Mouse (Mus musculus) frontal cortex, postnatal 14 days (tissue): ENCODE data around the gene Fgfr2.

Source experiments
- DNase-seq, 2 experiments: peaks; one replicate each; pipeline ENCODE4 v3.0.0; 2022; ENCODE audit warnings: low spot score in 2 of 2

The Fgfr2 gene

GRCm38 (mm10) chr7:130985716-130986115 is 2137.4 kb downstream of the Fgfr2 start:
- DNase-seq: no peak

- DNase-seq: no peak
These were observed 2138.0 kb downstream of the Fgfr2 start for GRCm38 (mm10) chr7:130985193-130985592.

GRCm38 (mm10) chr7:130984294-130984693 is 2138.9 kb downstream of the Fgfr2 start:
- no peak for DNase-seq

- DNase-seq: no peak
These were observed 2140.3 kb downstream of the Fgfr2 start for GRCm38 (mm10) chr7:130982881-130983280.

DNA sequence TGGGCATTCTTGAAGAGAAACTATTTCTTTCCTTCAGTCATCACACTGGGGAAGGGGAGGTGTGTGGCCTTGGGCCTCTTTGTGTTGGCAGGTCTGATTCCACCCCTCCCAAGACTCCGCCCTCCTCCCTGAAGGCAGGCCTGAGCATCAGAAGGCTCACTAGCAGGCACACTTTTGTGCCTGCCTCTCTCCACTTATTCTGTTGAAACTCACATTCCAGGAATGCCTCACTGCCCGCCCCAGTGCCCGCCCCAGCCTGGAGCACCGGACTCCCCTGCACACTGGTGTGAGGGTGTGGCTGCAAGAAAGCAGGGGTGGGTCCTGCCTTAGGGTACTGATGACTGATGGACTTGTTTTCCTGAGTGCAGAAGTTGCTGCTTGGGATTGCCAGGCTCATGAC is 2140.8 kb downstream of the Fgfr2 start:
- DNase-seq: no peak

- no peak for DNase-seq
These were observed 2143.0 kb downstream of the Fgfr2 start for GRCm38 (mm10) chr7:130980130-130980529.

GRCm38 (mm10) chr7:130978545-130978944 is 2144.6 kb downstream of the Fgfr2 start:
- DNase-seq: no peak

- peak; percentile 42 to 63 for DNase-seq
These were observed 2145.2 kb downstream of the Fgfr2 start for GRCm38 (mm10) chr7:130977794-130978521.

GRCm38 (mm10) chr7:130976305-130976935 is 2146.7 kb downstream of the Fgfr2 start:
- no peak for DNase-seq

GRCm38 (mm10) chr7:130972767-130973166 is 2150.4 kb downstream of the Fgfr2 start:
- no peak for DNase-seq

DNA sequence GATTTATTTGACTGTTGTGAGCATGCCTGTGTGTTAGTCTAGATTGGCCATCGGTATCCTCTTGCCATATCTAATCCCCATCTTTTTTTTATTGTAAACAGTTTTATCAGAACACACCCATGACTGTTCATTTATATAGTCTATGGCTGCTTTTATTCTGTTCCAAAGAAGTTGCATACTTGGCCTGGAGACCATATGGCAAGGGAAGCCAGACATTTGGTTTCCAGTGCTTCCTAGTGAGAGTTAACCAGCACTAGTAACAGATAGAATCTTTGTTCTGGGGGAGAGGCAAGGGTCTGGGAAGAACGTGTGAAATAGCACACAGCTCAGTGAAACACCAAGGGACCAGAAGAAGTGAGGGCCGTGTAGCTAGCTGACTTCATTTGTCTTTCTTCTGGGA is 2153.6 kb downstream of the Fgfr2 start:
- DNase-seq: no peak

- DNase-seq: no peak
These were observed 2154.1 kb downstream of the Fgfr2 start for GRCm38 (mm10) chr7:130969076-130969475.

GRCm38 (mm10) chr7:130968537-130968936 is 2154.6 kb downstream of the Fgfr2 start:
- DNase-seq: no peak

DNA sequence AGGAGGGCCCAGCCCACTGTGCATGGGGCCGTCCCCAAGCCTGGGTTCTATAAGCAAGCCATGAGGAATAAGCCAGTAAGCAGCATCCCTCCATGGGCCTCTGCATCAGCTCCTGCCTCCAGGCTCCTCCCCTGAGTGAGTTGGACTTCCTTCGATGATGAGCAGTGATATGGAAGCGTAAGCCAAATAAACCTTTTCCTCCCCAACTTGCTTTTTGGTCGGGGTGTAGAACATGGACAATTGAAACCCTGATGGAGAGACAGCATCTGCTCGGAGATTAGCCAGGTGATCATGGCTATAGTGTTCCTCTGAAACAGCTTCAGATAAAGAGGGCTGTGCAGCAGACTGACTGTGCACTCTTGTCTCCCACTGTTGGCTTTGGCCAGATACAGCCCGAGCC is 2155.2 kb downstream of the Fgfr2 start:
- DNase-seq: no peak

GRCm38 (mm10) chr7:130966876-130967275 is 2156.3 kb downstream of the Fgfr2 start:
- DNase-seq: no peak

DNA sequence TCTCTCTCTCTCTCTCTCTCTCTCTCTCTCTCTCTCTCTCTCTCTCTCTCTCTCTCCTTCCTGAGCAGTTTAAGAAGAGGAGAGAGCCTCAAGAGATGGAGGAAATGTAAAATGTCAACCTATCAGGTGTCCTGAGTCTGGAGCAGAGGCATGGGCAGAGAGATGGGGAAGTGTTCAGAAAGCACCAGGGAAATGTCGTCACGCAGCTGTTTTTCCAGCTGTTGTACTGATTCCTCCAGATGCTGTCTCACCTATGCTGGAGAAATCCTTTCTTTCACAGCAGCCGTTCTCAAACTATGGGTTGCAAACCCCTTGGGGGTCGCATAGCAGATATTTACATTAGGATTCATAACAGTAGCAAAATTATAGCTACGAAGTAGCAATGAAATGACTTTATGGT is 2156.7 kb downstream of the Fgfr2 start:
- no peak for DNase-seq

DNA sequence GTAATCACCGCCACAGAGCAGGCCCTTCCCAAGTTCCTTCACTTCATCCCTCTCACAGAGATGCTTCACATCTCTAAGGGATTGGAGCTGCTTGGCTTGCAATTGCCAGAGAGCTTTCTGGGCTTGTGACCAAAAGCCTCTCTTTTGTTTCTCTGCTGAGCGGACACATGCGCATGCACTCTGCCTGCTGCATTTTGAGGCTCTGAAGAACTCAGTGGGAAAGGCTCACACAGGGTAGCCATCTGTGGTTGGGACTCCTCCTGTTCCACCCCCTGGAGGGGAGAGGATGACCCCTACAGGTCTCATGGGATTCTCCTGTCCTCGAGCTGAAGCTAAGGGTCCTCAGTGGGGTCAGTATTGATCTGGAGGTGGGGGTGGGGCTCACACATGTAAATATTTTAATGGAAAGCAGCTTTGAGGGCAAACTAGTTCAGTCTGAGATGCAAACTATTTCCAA is 2157.2 kb downstream of the Fgfr2 start:
- peak in 1 of 2 experiments; percentile 40 for DNase-seq

- no peak for DNase-seq
These were observed 2157.8 kb downstream of the Fgfr2 start for GRCm38 (mm10) chr7:130965396-130965795.

DNA sequence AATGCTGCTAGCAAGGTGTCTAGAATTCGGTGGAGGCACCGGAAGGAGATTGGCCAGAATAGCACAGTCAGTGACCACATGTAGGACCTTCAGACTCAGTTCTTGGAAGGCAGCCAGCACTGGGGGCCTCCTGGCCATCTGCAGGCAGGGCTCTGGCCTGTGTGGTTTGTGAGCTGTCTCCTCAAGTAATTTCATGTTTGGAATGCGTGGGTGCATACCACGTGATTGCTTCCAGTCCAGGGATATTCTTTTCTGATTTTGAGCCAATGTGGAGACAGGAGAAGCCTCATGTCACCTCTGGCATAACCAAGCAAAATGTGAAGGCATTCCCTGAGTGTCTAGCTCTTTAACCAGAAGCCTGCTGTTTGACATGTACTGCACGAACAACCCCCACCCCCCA is 2158.5 kb downstream of the Fgfr2 start:
- DNase-seq: no peak

- no peak for DNase-seq
These were observed 2161.7 kb downstream of the Fgfr2 start for GRCm38 (mm10) chr7:130961429-130961828.

- no peak for DNase-seq
These were observed 2163.3 kb downstream of the Fgfr2 start for GRCm38 (mm10) chr7:130959868-130960267.

DNA sequence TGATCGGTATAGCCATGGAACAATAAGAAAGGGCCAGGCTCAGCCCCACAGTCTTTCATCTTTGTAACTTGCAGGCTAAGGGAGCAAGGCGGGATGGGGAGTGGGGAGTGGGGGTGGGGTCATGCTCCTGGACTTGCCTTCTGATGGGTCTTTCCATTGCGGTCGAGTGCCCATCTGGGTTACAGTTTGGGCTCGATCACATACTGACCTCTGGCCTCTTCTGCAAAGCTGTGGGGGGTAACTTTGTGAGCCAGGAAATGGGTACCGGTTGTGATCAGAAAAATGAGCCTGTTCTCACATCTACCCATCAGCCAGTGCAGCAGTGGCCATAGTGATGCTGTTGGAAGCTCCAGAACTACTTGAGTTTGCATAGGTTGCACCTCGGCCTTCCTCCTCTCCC is 2164.6 kb downstream of the Fgfr2 start:
- no peak for DNase-seq

- no peak for DNase-seq
These were observed 2169.0 kb downstream of the Fgfr2 start for GRCm38 (mm10) chr7:130954177-130954601.
